Mouse (Mus musculus) testis, adult 2 months (tissue): ENCODE data around the gene Gm20388. TPM values are rescaled to one million over a fixed set of nuclear protein-coding genes. Genes with fewer than 3 reads are reported as not detected.

Experiments
- H3K27ac ChIP-seq: fragments of 200-500 bp; 2 replicates; pipeline ENCODE4 v1.5.1; 2012; ENCODE audit warnings: low read depth, low read length; ENCODE audit not compliant: control insufficient read depth, insufficient read depth
- H3K27me3 ChIP-seq: fragments of 200-500 bp; 2 replicates; pipeline ENCODE4 v1.6.1; 2012; ENCODE audit warnings: mild to moderate bottlenecking, low read length, moderate library complexity; ENCODE audit not compliant: control insufficient read depth, insufficient read depth
- H3K36me3 ChIP-seq: fragments of 200-500 bp; 2 replicates; pipeline ENCODE4 v1.6.1; 2012; ENCODE audit warnings: mild to moderate bottlenecking, low read length; ENCODE audit not compliant: control insufficient read depth, insufficient read depth
- H3K4me1 ChIP-seq: fragments of 200-500 bp; 2 replicates; pipeline ENCODE4 v1.6.1; 2012; ENCODE audit warnings: low read length; ENCODE audit not compliant: control insufficient read depth, insufficient read depth
- H3K4me3 ChIP-seq: fragments of 200-500 bp; 2 replicates; pipeline ENCODE4 v1.5.1; 2012; ENCODE audit warnings: low read depth, mild to moderate bottlenecking, low read length, moderate library complexity, mixed read lengths; ENCODE audit not compliant: control insufficient read depth
- CTCF ChIP-seq: fragments of 200-500 bp; IDR thresholded peaks from 2 replicates; pipeline ENCODE4 v1.5.1; 2012; ENCODE audit warnings: low read depth, mild to moderate bottlenecking, inconsistent platforms, low read length, moderate library complexity; ENCODE audit not compliant: control insufficient read depth, insufficient read depth, insufficient replicate concordance
- POLR2A ChIP-seq: fragments of 200-500 bp; IDR thresholded peaks from 2 replicates; pipeline ENCODE4 v1.6.1; 2012; ENCODE audit warnings: low read depth, mild to moderate bottlenecking, inconsistent platforms, low read length, moderate library complexity; ENCODE audit not compliant: control insufficient read depth
- polyA plus RNA-seq: library from polyadenylated mRNA; depleted of rRNA; stranded (reverse); fragments of >200 nt; gene quantifications from 2 replicates; pipeline ENCODE4 v1.2.3, GENCODE M21; 2012

The Gm20388 gene
- polyA plus RNA-seq, 1 experiment, result 5.6 TPM

DNA sequence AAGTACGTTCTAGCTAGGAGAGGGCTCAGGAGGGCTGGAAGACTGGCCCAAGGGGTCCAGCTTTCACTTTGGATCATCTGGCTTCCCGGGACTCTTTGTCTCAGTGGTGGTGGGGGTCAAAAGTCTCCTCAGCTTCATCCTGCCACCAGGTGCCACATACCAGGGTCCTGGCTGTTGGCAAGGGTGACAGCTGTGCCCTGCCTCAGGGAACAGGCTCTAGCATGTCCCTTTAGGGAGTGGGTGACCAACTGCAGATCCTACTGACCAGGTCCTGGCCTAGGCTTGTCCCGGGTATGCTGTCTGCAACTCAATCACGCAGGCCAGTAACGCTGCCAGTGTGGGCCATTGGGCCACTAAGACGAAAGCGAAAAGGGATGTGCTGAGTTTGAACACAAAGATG, 302.0 kb downstream of the Gm20388 start:
- H3K36me3 ChIP-seq, result no peaks in the 10 kb centered on the region
- no peak for TF ChIP-seq POLR2A
- no peak for TF ChIP-seq CTCF
- no peak overlapping the region for H3K27ac ChIP-seq
- peaks cover 5% of the 10 kb centered on the region for H3K4me1 ChIP-seq
- H3K4me3 ChIP-seq, result no peak overlapping the region
- H3K27me3 ChIP-seq, result no peaks in the 10 kb centered on the region

DNA sequence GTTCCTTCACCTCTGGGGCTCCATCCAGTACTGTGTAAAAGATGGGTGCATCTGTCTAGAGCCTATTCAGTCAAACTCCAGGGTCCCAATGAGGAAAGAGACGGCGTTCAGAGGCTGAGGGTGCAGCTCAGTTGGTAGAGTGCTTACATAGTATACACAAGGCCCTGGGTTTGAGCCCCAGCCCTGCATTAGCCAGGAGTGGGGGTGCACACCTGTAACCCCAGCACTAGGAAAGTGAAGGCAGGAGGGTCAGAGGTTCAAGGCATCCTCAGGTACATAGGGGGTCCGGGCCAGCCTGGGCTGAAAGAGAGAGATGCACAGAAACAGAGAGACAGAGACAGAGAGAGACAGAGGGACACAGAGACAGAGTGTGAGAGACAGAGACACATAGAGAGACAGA, 302.6 kb downstream of the Gm20388 start:
- no peak overlapping the region for H3K27ac ChIP-seq
- no peak overlapping the region for H3K4me3 ChIP-seq
- peaks cover 2% of the 10 kb centered on the region for H3K4me1 ChIP-seq
- TF ChIP-seq POLR2A (no peak), CTCF (no peak)
- no peaks in the 10 kb centered on the region for H3K36me3 ChIP-seq
- H3K27me3 ChIP-seq, result no peaks in the 10 kb centered on the region

GRCm38 (mm10) chr8:120213939-120214338, 303.3 kb downstream of the Gm20388 start:
- no peaks in the 10 kb centered on the region for H3K27me3 ChIP-seq
- no peak overlapping the region for H3K4me3 ChIP-seq
- H3K27ac ChIP-seq, result no peak overlapping the region; the same call in 1 of the 2 replicates
- TF ChIP-seq CTCF, result no peak
- no peak for TF ChIP-seq POLR2A
- H3K4me1 ChIP-seq, result peaks cover 2% of the 10 kb centered on the region
- H3K36me3 ChIP-seq, result no peaks in the 10 kb centered on the region

GRCm38 (mm10) chr8:120215416-120216141, 304.9 kb downstream of the Gm20388 start:
- TF ChIP-seq POLR2A (no peak), CTCF (no peak)
- Histone ChIP-seq H3K36me3 (no peaks in the 10 kb centered on the region), H3K27me3 (no peaks in the 10 kb centered on the region), H3K27ac (no peak overlapping the region), H3K4me1 (peaks cover 2% of the 10 kb centered on the region), H3K4me3 (no peak overlapping the region)

DNA sequence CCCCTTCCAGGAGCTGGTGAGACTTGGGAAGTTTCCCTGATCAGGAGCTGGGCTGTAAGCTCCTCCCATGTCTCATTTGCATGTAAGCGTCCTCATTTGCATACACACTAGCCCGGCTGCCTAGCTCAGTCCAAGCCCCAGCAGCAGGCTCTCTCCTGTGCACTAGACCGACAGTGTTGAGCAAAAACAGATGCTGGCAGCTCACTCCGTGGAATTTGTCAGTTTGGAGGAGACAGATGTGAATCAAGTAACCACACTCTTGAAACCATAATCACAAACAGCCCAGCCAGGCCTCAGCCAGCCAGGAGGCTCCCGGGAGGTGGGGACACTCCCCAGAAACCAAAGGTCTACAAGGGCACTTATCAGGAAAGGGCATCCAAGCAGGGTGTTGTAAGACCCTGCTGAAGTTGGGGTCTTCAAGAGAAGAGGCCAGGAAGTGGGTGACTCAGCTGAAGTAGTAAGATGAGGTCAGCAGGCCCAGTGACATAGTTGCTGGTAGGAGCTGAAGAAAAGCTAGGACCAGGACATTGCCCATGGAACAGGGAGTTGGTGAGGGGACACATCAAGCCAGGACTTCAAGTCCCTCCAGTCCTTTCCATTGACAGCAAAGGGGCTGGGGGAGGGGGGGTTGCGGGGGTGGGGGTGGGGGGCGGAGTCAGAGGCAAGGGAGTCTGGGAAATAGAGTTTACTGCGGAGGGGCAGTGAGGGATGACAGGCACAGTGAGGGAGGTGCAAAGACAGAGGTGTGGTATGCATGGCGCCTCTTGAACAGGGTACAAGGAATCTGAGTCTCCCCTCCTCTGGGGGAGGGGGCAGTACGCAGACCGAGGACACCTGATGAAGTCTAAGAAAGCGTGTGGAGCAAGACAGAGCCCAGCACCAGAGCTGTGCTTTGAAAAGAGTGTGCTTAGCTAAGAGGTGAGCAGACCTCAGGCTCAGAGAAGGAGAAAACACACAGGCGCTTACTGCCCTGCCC, 306.5 kb downstream of the Gm20388 start:
- Histone ChIP-seq H3K4me1 (peaks cover 2% of the 10 kb centered on the region), H3K4me3 (no peak overlapping the region), H3K36me3 (no peaks in the 10 kb centered on the region), H3K27me3 (no peaks in the 10 kb centered on the region), H3K27ac (no peak overlapping the region)
- TF ChIP-seq CTCF (no peak), POLR2A (no peak)

DNA sequence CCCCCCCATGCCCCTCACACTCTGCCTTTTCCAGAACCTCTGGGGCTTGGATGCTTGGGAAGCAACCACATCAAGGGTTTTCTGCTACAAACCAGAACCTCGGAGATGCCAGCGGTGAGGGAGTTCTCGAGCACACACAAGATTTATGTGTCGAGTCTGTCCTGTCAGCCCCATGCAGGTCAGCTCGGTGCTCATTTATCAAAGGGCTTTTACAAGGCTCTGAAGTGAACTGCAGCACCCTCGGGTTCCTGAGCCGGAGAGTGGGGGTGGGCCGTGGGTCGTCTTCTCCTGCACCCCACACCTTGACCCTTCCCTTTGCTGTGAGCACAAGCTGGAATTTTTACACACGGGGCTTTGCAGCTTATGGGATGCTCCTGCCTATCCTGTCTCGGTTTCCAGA, 311.9 kb downstream of the Gm20388 start:
- H3K36me3 ChIP-seq, result no peaks in the 10 kb centered on the region
- H3K27me3 ChIP-seq, result no peaks in the 10 kb centered on the region
- H3K4me3 ChIP-seq, result no peak overlapping the region
- peaks cover 3% of the 10 kb centered on the region; the same call in 1 of the 2 replicates for H3K4me1 ChIP-seq
- TF ChIP-seq CTCF (no peak), POLR2A (no peak)
- H3K27ac ChIP-seq, result no peak overlapping the region
